Comparison of ENCODE assay signal across 28 mouse cellular contexts in genomic region chr7:139692211-139692610, GRCm38 (mm10). TPM values are rescaled to one million over a fixed set of nuclear protein-coding genes. Genes with fewer than 3 reads are reported as not detected.
"Had no signal": no experiment of that assay in that cellular context is flagged by ENCODE, and none has a peak within 500 bp of the region (broad histone marks: within the 10 kb centered on the region; RNA-seq: fewer than 3 reads in every experiment).

No protein-coding gene starts in this region.

- H3K27me3 ChIP-seq: heart, embryonic 13.5 days; heart, embryonic 15.5 days; intestine, embryonic 15.5 days; limb, embryonic 12.5 days; liver, embryonic 12.5 days had no signal

- H3K4me1 ChIP-seq: heart, embryonic 13.5 days; heart, embryonic 15.5 days; hindbrain, embryonic 10.5 days; hindbrain, embryonic 12.5 days; intestine, embryonic 15.5 days; limb, embryonic 10.5 days; limb, embryonic 12.5 days; liver, embryonic 12.5 days had no signal

- H3K4me3 ChIP-seq: gastrocnemius, adult 2 months; heart, adult 2 months; heart, embryonic 13.5 days; heart, embryonic 15.5 days; hindbrain, embryonic 10.5 days; hindbrain, embryonic 12.5 days; intestine, embryonic 15.5 days; layer of hippocampus, adult 2 months; limb, embryonic 10.5 days; limb, embryonic 12.5 days; liver, embryonic 12.5 days had no signal

- H3K36me3 ChIP-seq: heart, embryonic 13.5 days; heart, embryonic 15.5 days; hindbrain, embryonic 10.5 days; hindbrain, embryonic 12.5 days; intestine, embryonic 15.5 days; limb, embryonic 10.5 days; limb, embryonic 12.5 days; liver, embryonic 12.5 days had no signal

- DNase-seq: gastrocnemius, adult 2 months; gastrocnemius, postnatal 10 days; gastrocnemius, postnatal 25 days; heart, adult 2 months; heart, postnatal 14 days; heart, postnatal 4 days; kidney, adult 18-20 months; kidney, adult 8-10 months; kidney, postnatal 10 days; kidney, postnatal 25 days; kidney, postnatal 4 days; liver had no signal

- H3K9me3 ChIP-seq: heart, embryonic 15.5 days; hindbrain, embryonic 12.5 days; intestine, embryonic 15.5 days; limb, embryonic 10.5 days; limb, embryonic 12.5 days; liver, embryonic 12.5 days had no signal

- ATAC-seq: hindbrain, embryonic 16.5 days; inflammation-experienced regulatory T-cells, adult 6 months; intestine, embryonic 15.5 days; intestine, postnatal 0 days; liver, embryonic 12.5 days had no signal

- H3K4me2 ChIP-seq: heart, embryonic 13.5 days; heart, embryonic 15.5 days; hindbrain, embryonic 12.5 days; hindbrain, embryonic 14.5 days; intestine, embryonic 15.5 days; limb, embryonic 12.5 days; liver, embryonic 12.5 days had no signal

- H3K27ac ChIP-seq: gastrocnemius, adult 2 months; heart, adult 2 months; heart, embryonic 13.5 days; heart, embryonic 15.5 days; hindbrain, embryonic 10.5 days; hindbrain, embryonic 12.5 days; hindbrain, embryonic 14.5 days; intestine, embryonic 15.5 days; layer of hippocampus, adult 2 months; limb, embryonic 10.5 days; limb, embryonic 12.5 days; liver, embryonic 12.5 days; liver, embryonic 14.5 days had no signal

- H3K9ac ChIP-seq: heart, embryonic 13.5 days; heart, embryonic 15.5 days; hindbrain, embryonic 12.5 days; hindbrain, embryonic 14.5 days; intestine, embryonic 15.5 days; limb, embryonic 12.5 days; liver, embryonic 12.5 days; liver, embryonic 14.5 days had no signal

RNA-seq across cellular contexts. Expression of gene Cfap46, which starts 8.6 kb away (rescaled TPM):
- polyA plus RNA-seq: heart, embryonic 13.5 days; heart, postnatal 0 days; inflammation-experienced regulatory T-cells, adult 6 months; intestine, postnatal 0 days; liver, embryonic 12.5 days; liver, embryonic 14.5 days; liver, embryonic 16.5 days had no signal
